Mouse (Mus musculus) mouse trophoblast stem cell (cell line): ENCODE measurements around the gene Gm10271.

ENCODE experiments used
- in situ Hi-C, 2 experiments: fragments of 300-500 bp; cut with MseI, MboI; formaldehyde crosslinking; loops; 2 replicates in 1 of 2; 3 replicates in 1 of 2; pipeline ENCODE4 v1.15.1; 2025

Gm10271 gene

GRCm38 (mm10) chr10:116972509-116972908, at the start of gene Gm10271:
TSS of gene Gm10271 (minus strand) at chr10:116972609.
- in situ Hi-C loops, result no loop called here

GRCm38 (mm10) chr10:117021020-117021754, 48.8 kb upstream of the Gm10271 start:
- in situ Hi-C loops, result no loop called here

GRCm38 (mm10) chr10:117018281-117018840, 46.0 kb upstream of the Gm10271 start:
- in situ Hi-C loops, result no loop called here

GRCm38 (mm10) chr10:117014565-117014964, 42.2 kb upstream of the Gm10271 start:
- in situ Hi-C loops, result no loop called here

- in situ Hi-C loops, result no loop called here
Observed at GRCm38 (mm10) chr10:117013689-117014390, 41.4 kb upstream of the Gm10271 start.

GRCm38 (mm10) chr10:117011047-117011446, 38.6 kb upstream of the Gm10271 start:
- in situ Hi-C loops, result no loop called here

- in situ Hi-C loops, result no loop called here
Observed at GRCm38 (mm10) chr10:117009691-117010090, 37.3 kb upstream of the Gm10271 start.

- in situ Hi-C loops, result no loop called here
Observed at GRCm38 (mm10) chr10:117005707-117006464, 33.5 kb upstream of the Gm10271 start.

- in situ Hi-C loops, result no loop called here
Observed at GRCm38 (mm10) chr10:117004695-117005094, 32.3 kb upstream of the Gm10271 start.

- in situ Hi-C loops, result no loop called here
Observed at GRCm38 (mm10) chr10:117000975-117001374, 28.6 kb upstream of the Gm10271 start.

- in situ Hi-C loops, result no loop called here
Observed at GRCm38 (mm10) chr10:116998716-116999455, 26.5 kb upstream of the Gm10271 start.

- in situ Hi-C loops, result no loop called here
Observed at GRCm38 (mm10) chr10:116996236-116996600, 23.8 kb upstream of the Gm10271 start.

- in situ Hi-C loops, result no loop called here
Observed at GRCm38 (mm10) chr10:116995584-116996235, 23.3 kb upstream of the Gm10271 start.

GRCm38 (mm10) chr10:116995162-116995561, 22.8 kb upstream of the Gm10271 start:
- in situ Hi-C loops, result no loop called here

- in situ Hi-C loops, result no loop called here
Observed at GRCm38 (mm10) chr10:116993971-116994370, 21.6 kb upstream of the Gm10271 start.

- in situ Hi-C loops, result no loop called here
Observed at GRCm38 (mm10) chr10:116986264-116987082, 14.1 kb upstream of the Gm10271 start, which contains the start of gene Best3. TSS of gene Best3 (plus strand) at chr10:116986314.

- in situ Hi-C loops, result loop anchor here in 1 of 2 experiments (5.0 kb wide), 1 partner anchor 52 kb away; no protein-coding TSS in a partner anchor
Observed at GRCm38 (mm10) chr10:116984836-116985235, 12.4 kb upstream of the Gm10271 start.

GRCm38 (mm10) chr10:116982526-116982925, 10.1 kb upstream of the Gm10271 start:
- in situ Hi-C loops, result loop anchor here in 1 of 2 experiments (5.0 kb wide), 1 partner anchor 55 kb away; no protein-coding TSS in a partner anchor

- in situ Hi-C loops, result loop anchor here in 1 of 2 experiments (5.0 kb wide), 1 partner anchor 56 kb away; no protein-coding TSS in a partner anchor
Observed at GRCm38 (mm10) chr10:116980888-116981287, 8.5 kb upstream of the Gm10271 start.
